Mouse (Mus musculus) embryo, embryonic 11 days (tissue): Measurements from ENCODE around the gene Mylk.

Source experiments
- DNase-seq: peaks from one replicate; pipeline ENCODE4 v3.0.0-alpha.2; 2015

Mylk gene

GRCm38 (mm10) chr16:35033809-35034577 lies 289.0 kb downstream of the Mylk start:
- DNase-seq = no peak

DNA sequence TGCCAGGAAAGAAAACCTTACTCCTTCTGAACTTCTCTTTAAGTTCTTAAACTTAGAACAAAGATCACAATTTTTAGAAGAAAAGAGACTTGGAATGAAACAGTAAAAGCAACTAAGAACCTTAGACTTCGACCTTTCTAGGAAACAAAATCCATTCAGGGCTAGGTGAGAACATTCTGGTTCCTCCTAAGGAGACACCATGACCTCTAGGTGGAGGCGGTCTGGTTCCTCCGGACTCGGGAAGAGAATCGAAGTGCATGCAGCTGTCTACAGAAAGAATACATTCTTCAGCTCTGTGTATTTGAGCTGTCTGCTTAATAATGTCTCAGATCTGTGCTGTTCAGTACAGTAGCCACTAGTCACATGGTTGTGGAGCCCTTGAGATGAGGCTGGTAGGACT lies 290.0 kb downstream of the Mylk start:
- no peak for DNase-seq

GRCm38 (mm10) chr16:35036754-35037153 lies 291.7 kb downstream of the Mylk start:
- DNase-seq = no peak

GRCm38 (mm10) chr16:35038343-35039057 lies 293.5 kb downstream of the Mylk start:
- peak; percentile 51 for DNase-seq

GRCm38 (mm10) chr16:35040154-35040553 lies 295.1 kb downstream of the Mylk start:
- DNase-seq = peak; percentile 15

DNA sequence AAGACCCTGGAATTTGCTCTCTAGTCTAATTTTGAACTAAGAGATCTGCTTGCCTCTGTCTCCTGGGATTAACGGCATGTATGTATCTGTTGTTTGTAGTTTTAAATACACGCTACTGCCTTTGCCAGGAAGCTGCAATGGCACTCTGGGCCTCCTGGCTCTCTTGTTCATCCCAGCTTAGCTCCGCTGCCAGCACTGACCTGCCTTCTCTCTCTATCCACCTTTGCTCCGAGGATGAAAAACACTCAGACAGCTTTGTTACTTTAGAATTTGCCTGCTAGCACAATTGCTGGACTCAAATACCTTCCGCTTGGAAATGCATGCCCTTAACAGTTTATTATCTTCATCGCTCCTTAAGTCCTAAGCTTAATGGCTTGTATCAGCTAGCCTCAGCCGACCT lies 296.0 kb downstream of the Mylk start:
- DNase-seq = no peak

DNA sequence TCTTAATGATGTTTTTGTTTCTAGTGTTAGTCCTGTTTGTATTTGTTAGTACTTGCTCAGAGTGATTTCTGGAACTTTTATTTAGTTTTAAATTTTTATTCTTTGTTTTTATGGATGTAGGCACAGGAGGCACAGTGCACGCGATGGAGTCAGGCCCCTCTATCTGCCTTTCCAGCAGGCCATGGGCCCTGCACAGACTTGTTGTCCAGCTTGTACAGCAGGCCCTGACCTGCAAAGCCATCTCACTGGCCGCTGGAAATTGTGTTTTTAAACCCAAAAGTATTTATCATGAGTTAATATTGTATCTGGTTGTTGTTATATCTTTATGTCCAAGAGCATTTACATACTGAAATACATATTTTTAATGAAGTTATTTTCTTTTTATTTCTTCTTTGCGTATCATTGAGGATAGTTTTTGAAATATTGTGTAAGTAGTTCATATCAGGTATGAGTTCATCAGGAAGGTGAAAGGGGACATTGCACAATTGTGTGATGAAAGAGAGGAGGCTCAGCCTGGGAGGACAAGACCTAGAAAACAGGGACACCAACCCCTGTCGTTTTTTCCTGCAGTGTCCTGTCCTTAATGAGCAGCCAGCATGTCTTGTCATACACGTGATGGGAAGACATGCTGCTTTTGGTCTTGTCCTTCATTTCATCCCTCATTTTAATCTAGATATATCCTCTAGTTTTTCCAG lies 301.2 kb downstream of the Mylk start:
- no peak for DNase-seq

- no peak for DNase-seq
These were observed 302.4 kb downstream of the Mylk start for GRCm38 (mm10) chr16:35047272-35047969.

DNA sequence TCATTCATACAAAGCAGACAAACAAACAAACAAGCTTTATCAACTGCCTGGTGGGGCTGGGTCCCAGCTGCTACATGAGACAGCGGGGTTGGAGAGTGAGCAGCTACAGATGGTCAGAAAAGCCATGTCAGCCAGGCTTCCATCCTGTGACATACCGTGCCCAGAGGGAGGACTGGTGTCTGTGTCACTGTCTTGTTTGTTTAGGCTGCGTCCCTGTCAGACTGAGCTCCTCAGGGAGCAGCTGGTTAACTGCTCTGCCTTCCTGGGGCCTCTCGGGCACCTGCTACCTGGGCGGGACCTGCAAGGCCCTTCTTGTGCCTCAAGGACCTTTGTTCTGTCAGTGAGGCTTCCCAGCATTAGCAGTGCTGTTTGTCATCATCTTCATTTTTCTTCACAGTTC lies 306.1 kb downstream of the Mylk start:
- peak; percentile 21 for DNase-seq
